Mouse (Mus musculus) midbrain, postnatal 0 days (tissue): ENCODE measurements at regions not wholly inside any gene's neighbourhood (a gene's known extent, or its start where the extent isn't known, plus 50 kb on each side); places are given as distances from the start of the nearest gene placed in this dataset.

Experiments
- ATAC-seq: fragments of 200-750 bp; cut with Nextera tagmentation; 2 replicates; pipeline ENCODE4 v1.8.0; 2017; ENCODE audit warnings: moderate number of reproducible peaks, mild to moderate bottlenecking, moderate TSS enrichment, moderate library complexity; ENCODE audit not compliant: low FRiP score
- DNase-seq: peaks from one replicate; pipeline ENCODE4 v3.0.0-alpha.2; 2015; ENCODE audit warnings: low spot score
- H3K27ac ChIP-seq: fragments of 300-500 bp; sonication (generic); 2 replicates; pipeline ENCODE4 v1.5.1; 2014; ENCODE audit warnings: low read depth, mild to moderate bottlenecking, low read length, mixed read lengths
- H3K27me3 ChIP-seq: fragments of 300-500 bp; sonication (generic); 2 replicates; pipeline ENCODE4 v1.6.1; 2014; ENCODE audit warnings: low read length, control low read depth, mixed read lengths; ENCODE audit not compliant: insufficient read depth
- H3K36me3 ChIP-seq: fragments of 300-500 bp; sonication (generic); 2 replicates; pipeline ENCODE4 v1.6.1; 2014; ENCODE audit warnings: low read length, control low read depth, mixed read lengths; ENCODE audit not compliant: insufficient read depth
- H3K4me1 ChIP-seq: fragments of 300-500 bp; sonication (generic); 2 replicates; pipeline ENCODE4 v1.6.1; 2014; ENCODE audit warnings: mild to moderate bottlenecking, control low read depth, antibody characterized with exemption, low read length, mixed read lengths; ENCODE audit not compliant: insufficient read depth
- H3K4me2 ChIP-seq: fragments of 300-500 bp; sonication (generic); 2 replicates; pipeline ENCODE4 v1.6.1; 2014; ENCODE audit warnings: low read depth, mild to moderate bottlenecking, low read length, mixed read lengths; ENCODE audit not compliant: poor library complexity, severe bottlenecking
- H3K4me3 ChIP-seq: fragments of 300-500 bp; sonication (generic); 2 replicates; pipeline ENCODE4 v1.5.1; 2014; ENCODE audit warnings: low read depth, mild to moderate bottlenecking, low read length, moderate library complexity
- H3K9ac ChIP-seq: fragments of 300-500 bp; sonication (generic); replicated peaks from 2 replicates; pipeline ENCODE4 v1.6.1; 2014; ENCODE audit warnings: mild to moderate bottlenecking, low read length, moderate library complexity, mixed read lengths; ENCODE audit not compliant: poor library complexity, severe bottlenecking
- H3K9me3 ChIP-seq: fragments of 300-500 bp; sonication (generic); 2 replicates; pipeline ENCODE4 v1.6.1; 2016; ENCODE audit warnings: low read length, control low read depth
- CTCF ChIP-seq: IDR thresholded peaks from 2 replicates; pipeline ENCODE4 v1.5.1; 2016; ENCODE audit warnings: antibody characterized with exemption, mild to moderate bottlenecking
- WGBS: fragments of 180-500 bp; shearing (Covaris S2); extraction: QIAGEN DNeasy Blood & Tissue Kit; methylation state at CpG from one replicate; pipeline ENCODE4 v1.1.7; 2014; 5-methylcytosine and 5-hydroxymethylcytosine counted together

DNA sequence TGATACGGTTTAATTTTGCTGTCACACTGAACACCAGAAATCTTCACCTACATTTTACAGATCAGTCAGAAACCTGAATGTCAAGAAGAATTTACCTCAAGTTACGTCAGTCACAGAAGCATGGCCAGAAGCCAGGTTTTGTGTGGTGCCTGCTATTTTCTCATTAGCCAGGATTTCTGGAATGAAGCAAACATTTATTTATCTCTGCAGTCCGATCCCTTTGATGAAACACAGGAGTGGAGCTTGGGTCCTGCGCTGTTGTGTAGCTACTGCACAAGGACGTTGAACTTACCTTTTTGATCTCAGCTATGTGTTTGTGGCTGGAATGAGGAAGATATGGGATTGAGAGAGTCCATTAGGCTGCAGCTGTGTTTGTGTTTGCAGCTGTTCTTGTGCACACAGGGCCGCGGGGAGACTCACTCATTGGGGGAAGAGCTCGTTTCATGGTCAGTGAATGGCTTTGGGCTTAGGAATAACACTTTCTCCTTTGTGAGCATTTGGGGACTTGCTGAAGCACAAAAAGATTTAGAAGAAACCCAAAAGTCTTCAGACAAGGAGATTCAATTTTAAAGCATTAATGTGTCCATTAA, 318.2 kb downstream of the Gpat3 start:
- no peak for TF ChIP-seq CTCF
- 48% methylated on average over 8 of the region's 8 CpGs for WGBS

DNA sequence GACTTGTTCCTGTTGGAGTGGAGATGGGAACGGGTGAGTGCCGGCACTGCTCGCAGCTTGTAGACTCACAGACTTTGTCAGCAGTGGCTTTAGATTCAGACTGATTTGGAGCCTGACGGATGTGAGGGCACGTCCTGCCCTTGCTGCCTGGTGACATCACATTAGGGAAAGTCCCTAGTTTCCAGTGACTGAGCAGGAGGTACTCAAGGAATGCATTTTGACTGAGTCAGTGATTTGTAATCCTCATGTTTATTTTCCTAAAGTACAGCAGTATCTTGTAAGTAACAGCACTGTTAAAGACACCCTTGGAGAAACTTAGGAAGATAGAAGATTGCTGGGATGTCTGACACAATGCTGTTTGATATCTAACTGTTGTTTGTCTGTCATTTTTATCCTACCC, 317.6 kb downstream of the Gpat3 start:
- no peak overlapping the region for H3K27ac ChIP-seq
- 55% methylated on average over 5 of the region's 5 CpGs for WGBS

More for the DNA sequence above, 318.2 kb downstream of the Gpat3 start:
- DNase-seq (peak; percentile 15), ATAC-seq (no peak)
- no peak overlapping the region for H3K4me3 ChIP-seq
- no peaks in the 10 kb centered on the region for H3K9me3 ChIP-seq
- no peak overlapping the region for H3K27ac ChIP-seq
- H3K27me3 ChIP-seq: no peaks in the 10 kb centered on the region
- no peak overlapping the region for H3K9ac ChIP-seq
- H3K4me2 ChIP-seq: no peak overlapping the region
- H3K36me3 ChIP-seq: no peaks in the 10 kb centered on the region
- H3K4me1 ChIP-seq: no peaks in the 10 kb centered on the region

GRCm38 (mm10) chr5:101157416-101157815, 311.9 kb downstream of the Gpat3 start:
- no peak overlapping the region for H3K9ac ChIP-seq
- H3K9me3 ChIP-seq: no peaks in the 10 kb centered on the region
- no peak overlapping the region for H3K4me3 ChIP-seq
- H3K27me3 ChIP-seq: no peaks in the 10 kb centered on the region
- TF ChIP-seq CTCF: peak; percentile 21
- no peaks in the 10 kb centered on the region for H3K4me1 ChIP-seq
- no peak for DNase-seq
- no peak overlapping the region for H3K4me2 ChIP-seq
- no peak for ATAC-seq
- H3K27ac ChIP-seq: no peak overlapping the region
- no peaks in the 10 kb centered on the region for H3K36me3 ChIP-seq
- 61% methylated on average over 1 of the region's 1 CpGs for WGBS

More for the DNA sequence above, 317.6 kb downstream of the Gpat3 start:
- ATAC-seq: no peak
- no peaks in the 10 kb centered on the region for H3K9me3 ChIP-seq
- no peaks in the 10 kb centered on the region for H3K4me1 ChIP-seq
- H3K9ac ChIP-seq: no peak overlapping the region
- no peak overlapping the region for H3K4me3 ChIP-seq
- no peak for TF ChIP-seq CTCF
- H3K4me2 ChIP-seq: no peak overlapping the region
- no peaks in the 10 kb centered on the region for H3K36me3 ChIP-seq
- no peak for DNase-seq
- H3K27me3 ChIP-seq: no peaks in the 10 kb centered on the region

GRCm38 (mm10) chr5:101146345-101146744, 300.8 kb downstream of the Gpat3 start:
- no peak for ATAC-seq
- no peaks in the 10 kb centered on the region for H3K9me3 ChIP-seq
- WGBS: 38% methylated on average over 3 of the region's 3 CpGs
- H3K27ac ChIP-seq: no peak overlapping the region
- no peak for DNase-seq
- H3K36me3 ChIP-seq: no peaks in the 10 kb centered on the region
- no peak overlapping the region for H3K9ac ChIP-seq
- H3K4me2 ChIP-seq: no peak overlapping the region
- H3K4me3 ChIP-seq: no peak overlapping the region
- H3K27me3 ChIP-seq: no peaks in the 10 kb centered on the region
- no peak for TF ChIP-seq CTCF
- H3K4me1 ChIP-seq: no peaks in the 10 kb centered on the region

DNA sequence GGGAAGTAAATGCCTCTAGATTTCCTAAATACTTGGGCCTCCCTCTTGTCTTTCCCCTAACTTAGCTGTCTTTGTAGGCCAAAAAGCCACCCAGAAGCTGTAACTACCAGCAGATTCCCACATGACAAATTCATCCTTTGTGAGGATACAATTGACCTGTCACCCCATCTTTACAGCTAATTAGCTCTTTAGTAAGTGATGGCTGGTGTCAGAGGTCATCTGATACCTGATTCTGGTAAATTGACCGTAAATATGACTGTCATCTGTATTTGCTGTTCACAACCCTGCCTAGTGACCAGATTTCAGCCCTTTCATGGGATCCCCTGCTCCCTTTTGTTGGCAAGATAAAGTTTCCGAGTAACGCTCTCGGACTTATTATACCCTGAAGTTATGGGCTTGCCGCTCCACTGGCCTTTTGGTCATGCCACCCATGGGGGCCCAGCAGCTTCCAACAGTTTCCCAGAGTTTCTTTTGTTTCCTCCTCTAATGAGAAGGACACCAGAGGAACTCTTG, 279.5 kb downstream of the Gpat3 start:
- Histone ChIP-seq H3K27me3 (no peaks in the 10 kb centered on the region), H3K9ac (no peak overlapping the region), H3K27ac (no peak overlapping the region), H3K36me3 (no peaks in the 10 kb centered on the region), H3K9me3 (no peaks in the 10 kb centered on the region), H3K4me3 (no peak overlapping the region), H3K4me2 (no peak overlapping the region), H3K4me1 (no peaks in the 10 kb centered on the region)
- DNase-seq (no peak), ATAC-seq (no peak)
- TF ChIP-seq CTCF: no peak
- WGBS: 37% methylated on average over 5 of the region's 5 CpGs

DNA sequence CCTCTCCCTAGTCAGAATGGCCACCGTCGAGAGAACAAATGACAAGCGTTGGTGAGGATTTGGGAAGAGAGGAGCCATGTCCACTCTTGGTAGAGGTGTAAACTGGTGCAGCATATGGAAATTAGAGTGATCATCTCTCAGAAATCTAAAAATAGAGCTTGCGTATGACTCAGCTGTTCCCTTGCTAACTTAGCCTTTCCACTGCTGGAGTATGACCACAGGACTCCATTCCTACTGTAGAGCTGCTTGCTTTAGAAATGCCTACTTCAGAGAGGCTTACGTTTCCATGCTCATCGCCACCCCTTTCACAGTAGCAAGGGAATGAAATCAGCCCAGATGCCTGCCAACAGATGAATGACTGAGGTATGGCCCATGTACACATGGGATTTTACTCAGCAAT, 277.4 kb downstream of the Gpat3 start:
- no peak overlapping the region for H3K27ac ChIP-seq
- no peaks in the 10 kb centered on the region for H3K36me3 ChIP-seq
- no peak overlapping the region for H3K4me3 ChIP-seq
- H3K27me3 ChIP-seq: no peaks in the 10 kb centered on the region
- 87% methylated on average over 6 of the region's 6 CpGs for WGBS
- no peak overlapping the region for H3K4me2 ChIP-seq
- no peak for TF ChIP-seq CTCF
- H3K9me3 ChIP-seq: no peaks in the 10 kb centered on the region
- no peak overlapping the region for H3K9ac ChIP-seq
- DNase-seq (no peak), ATAC-seq (no peak)
- H3K4me1 ChIP-seq: no peaks in the 10 kb centered on the region
